Mouse (Mus musculus): Measurements from ENCODE around the gene Mettl7a2.

DNA sequence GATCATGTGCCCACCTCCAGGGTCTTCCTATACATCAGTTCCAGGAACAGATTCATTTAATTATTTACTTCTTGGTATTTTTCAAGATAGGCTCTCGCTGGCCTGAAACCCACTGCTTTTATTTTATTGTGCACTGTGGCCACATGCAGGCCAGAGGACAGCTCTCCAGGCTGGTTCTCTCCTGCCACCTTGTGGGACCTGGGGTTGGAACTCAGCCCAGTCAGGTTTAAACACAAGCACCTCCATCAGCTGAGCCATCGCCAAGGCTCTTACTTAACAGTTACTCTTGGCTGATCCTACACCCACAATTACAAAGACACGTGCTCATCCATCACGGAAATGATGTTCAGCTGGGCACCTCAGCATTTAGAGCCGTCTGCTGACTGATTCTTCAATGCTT is 31.9 kb upstream of the Mettl7a2 start:
- TF ChIP-seq MAX (IDR thresholded peaks at IDR 0.05; ENCODE audit: low read length) (no peak), ELF1 (IDR thresholded peaks at IDR 0.05; ENCODE audit: low read depth, low read length) (no peak), CHD2 (IDR thresholded peaks at IDR 0.05; ENCODE audit: low read length) (no peak), GATA1 (IDR thresholded peaks at IDR 0.05; ENCODE audit: low read depth, low read length) (no peak), POLR2AphosphoS2 (IDR thresholded peaks at IDR 0.05; ENCODE audit: low read length) (no peak), USF1 (IDR thresholded peaks at IDR 0.05; ENCODE audit: low read depth, low read length) (no peak), HCFC1 (IDR thresholded peaks at IDR 0.05; ENCODE audit: low read depth, low read length) (no peak), MAFK (IDR thresholded peaks at IDR 0.05; ENCODE audit: borderline replicate concordance, low read depth, low read length) (no peak), MAZ (IDR thresholded peaks at IDR 0.05; ENCODE audit: low read depth, low read length) (no peak), ZMIZ1 (IDR thresholded peaks at IDR 0.05; ENCODE audit: low read depth, low read length) (no peak), POLR2AphosphoS5 (IDR thresholded peaks at IDR 0.05; ENCODE audit: borderline replicate concordance, low read depth, low read length) (no peak), TBP (IDR thresholded peaks at IDR 0.05; ENCODE audit: low read depth, low read length) (no peak)
